Mouse (Mus musculus) ES-Bruce4 (cell line): Measurements from ENCODE around the gene Ghr. TPM values are rescaled to one million over a fixed set of nuclear protein-coding genes. Genes with fewer than 3 reads are reported as not detected.

Experiments used
- H3K27ac ChIP-seq: 2 replicates; pipeline ENCODE4 v1.5.1; 2012; ENCODE audit warnings: low read length, inconsistent platforms; ENCODE audit not compliant: insufficient read depth
- H3K27me3 ChIP-seq: 2 replicates; pipeline ENCODE4 v1.6.1; 2012; ENCODE audit warnings: mild to moderate bottlenecking, low read length, inconsistent platforms; ENCODE audit not compliant: control insufficient read depth, poor library complexity, insufficient read depth, severe bottlenecking
- H3K36me3 ChIP-seq: 2 replicates; pipeline ENCODE4 v1.6.1; 2012; ENCODE audit warnings: inconsistent platforms, mild to moderate bottlenecking, low read length, moderate library complexity; ENCODE audit not compliant: control insufficient read depth, poor library complexity, insufficient read depth, severe bottlenecking
- H3K4me1 ChIP-seq: one replicate; pipeline ENCODE4 v1.8.1; 2011; ENCODE audit warnings: low read length; ENCODE audit not compliant: control insufficient read depth, insufficient read depth
- H3K4me3 ChIP-seq: 2 replicates; pipeline ENCODE4 v1.5.1; 2011; ENCODE audit warnings: low read depth, mild to moderate bottlenecking, low read length
- H3K9ac ChIP-seq: 2 replicates; pipeline ENCODE4 v1.6.1; 2012; ENCODE audit warnings: low read depth, mild to moderate bottlenecking, inconsistent platforms; ENCODE audit not compliant: poor library complexity, severe bottlenecking
- H3K9me3 ChIP-seq: replicated peaks from 2 replicates; pipeline ENCODE4 v1.6.1; 2012; ENCODE audit warnings: mild to moderate bottlenecking, low read length, inconsistent platforms; ENCODE audit not compliant: control insufficient read depth, poor library complexity, insufficient read depth, severe bottlenecking
- CTCF ChIP-seq: IDR thresholded peaks from one replicate; pipeline ENCODE4 v1.8.1; 2011; ENCODE audit warnings: low read depth, low read length
- EP300 ChIP-seq: IDR thresholded peaks from 2 replicates; pipeline ENCODE4 v1.6.1; 2011; ENCODE audit warnings: low read depth, low read length; ENCODE audit not compliant: insufficient read depth
- POLR2A ChIP-seq: IDR thresholded peaks from one replicate; pipeline ENCODE4 v1.8.1; 2011; ENCODE audit warnings: low read length; ENCODE audit not compliant: insufficient read depth
- polyA plus RNA-seq: library from polyadenylated mRNA; stranded (reverse); fragments of >200 nt; gene quantifications from 2 replicates; pipeline ENCODE4 v1.2.4, GENCODE M21; 2011; ENCODE audit warnings: low read depth; ENCODE audit not compliant: missing spikeins, insufficient read depth, insufficient read length

Gene Ghr
- polyA plus RNA-seq, 1 experiment, result 40.5 TPM

- TF ChIP-seq EP300 (0 out of 2 replicates have a peak, but pooled peaks have one; percentile 24), CTCF (no peak)
- no peaks in the 10 kb centered on the region for H3K36me3 ChIP-seq
- H3K27me3 ChIP-seq, result no peaks in the 10 kb centered on the region
- no peak overlapping the region for H3K27ac ChIP-seq
- no peak overlapping the region for H3K9ac ChIP-seq
- H3K9me3 ChIP-seq, result no peaks in the 10 kb centered on the region
- no peak overlapping the region for H3K4me3 ChIP-seq
- H3K4me1 ChIP-seq, result no peaks in the 10 kb centered on the region
Measured at GRCm38 (mm10) chr15:3319929-3320328, 263.4 kb downstream of the Ghr start.

- no peak overlapping the region for H3K4me3 ChIP-seq
- TF ChIP-seq EP300 (no peak), POLR2A (no peak), CTCF (no peak)
- H3K36me3 ChIP-seq, result no peaks in the 10 kb centered on the region
Measured at GRCm38 (mm10) chr15:3316617-3317016, 266.7 kb downstream of the Ghr start.

GRCm38 (mm10) chr15:3312937-3313336, 270.4 kb downstream of the Ghr start:
- TF ChIP-seq CTCF (no peak), POLR2A (no peak), EP300 (no peak)
- H3K36me3 ChIP-seq, result no peaks in the 10 kb centered on the region
- no peaks in the 10 kb centered on the region for H3K9me3 ChIP-seq
- H3K9ac ChIP-seq, result no peak overlapping the region
- no peaks in the 10 kb centered on the region for H3K4me1 ChIP-seq
- no peak overlapping the region for H3K4me3 ChIP-seq
- no peaks in the 10 kb centered on the region for H3K27me3 ChIP-seq
- no peak overlapping the region for H3K27ac ChIP-seq

More at GRCm38 (mm10) chr15:3316617-3317016, 266.7 kb downstream of the Ghr start:
- no peaks in the 10 kb centered on the region for H3K9me3 ChIP-seq
- no peak overlapping the region for H3K27ac ChIP-seq
- H3K27me3 ChIP-seq, result no peaks in the 10 kb centered on the region
- H3K9ac ChIP-seq, result no peak overlapping the region
- H3K4me1 ChIP-seq, result no peaks in the 10 kb centered on the region

- H3K36me3 ChIP-seq, result no peaks in the 10 kb centered on the region
Measured at GRCm38 (mm10) chr15:3309856-3310255, 273.4 kb downstream of the Ghr start.

GRCm38 (mm10) chr15:3303426-3303825, 279.9 kb downstream of the Ghr start, which contains the start of gene Ccdc152:
Ccdc152 (minus strand) TSS chr15:3303526.
- Histone ChIP-seq H3K9me3 (no peaks in the 10 kb centered on the region), H3K36me3 (no peaks in the 10 kb centered on the region), H3K27me3 (no peaks in the 10 kb centered on the region), H3K9ac (no peak within 1 kb of the TSS), H3K4me3 (no peak within 1 kb of the TSS), H3K4me1 (no peaks in the 10 kb centered on the region), H3K27ac (no peak within 1 kb of the TSS)
- no peak for TF ChIP-seq CTCF
- no peak for TF ChIP-seq EP300
- TF ChIP-seq POLR2A, result no peak

More at GRCm38 (mm10) chr15:3309856-3310255, 273.4 kb downstream of the Ghr start:
- Histone ChIP-seq H3K4me3 (no peak overlapping the region), H3K9me3 (no peaks in the 10 kb centered on the region), H3K27ac (no peak overlapping the region), H3K9ac (no peak overlapping the region), H3K27me3 (no peaks in the 10 kb centered on the region), H3K4me1 (no peaks in the 10 kb centered on the region)
- TF ChIP-seq EP300 (no peak), POLR2A (no peak), CTCF (no peak)

- TF ChIP-seq POLR2A (no peak), EP300 (no peak), CTCF (no peak)
- no peaks in the 10 kb centered on the region for H3K9me3 ChIP-seq
- H3K9ac ChIP-seq, result no peak overlapping the region
- H3K27me3 ChIP-seq, result no peaks in the 10 kb centered on the region
- H3K27ac ChIP-seq, result no peak overlapping the region
- no peak overlapping the region for H3K4me3 ChIP-seq
- H3K36me3 ChIP-seq, result no peaks in the 10 kb centered on the region
- H3K4me1 ChIP-seq, result no peaks in the 10 kb centered on the region
Measured at GRCm38 (mm10) chr15:3300361-3301100, 282.8 kb downstream of the Ghr start.
